Comparison of ENCODE assay signal across 8 mouse cellular contexts in the genomic region with DNA sequence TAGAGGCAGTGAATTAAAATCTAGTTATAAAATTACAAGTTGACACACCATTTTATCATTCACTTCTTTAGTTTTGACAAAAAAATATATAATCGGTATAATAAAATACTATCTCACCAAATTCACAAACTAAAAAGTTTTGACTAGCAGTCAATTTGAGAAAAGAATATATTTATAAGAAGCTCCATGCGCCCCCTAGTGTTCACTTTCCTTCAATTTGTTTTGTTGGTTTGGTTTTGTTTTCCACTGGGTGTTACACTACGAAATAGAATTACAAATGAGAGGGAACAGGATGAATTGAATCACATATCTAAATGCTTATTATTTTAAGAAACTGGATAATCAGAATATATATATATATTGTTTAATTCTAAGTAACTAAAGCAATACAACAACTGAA.
DNase-seq lines count a peak whose midpoint lies in the region; ATAC-seq lines count a peak whose summit lies in the region.

No protein-coding gene starts in this region.

- 35% methylated on average over 3 of the region's 3 CpGs for WGBS in midbrain, embryonic 11.5 days
- 32% methylated on average over 3 of the region's 3 CpGs for WGBS in midbrain, embryonic 16.5 days

- no peaks in the 10 kb centered on the region for H3K27me3 ChIP-seq in midbrain, embryonic 11.5 days (ENCODE audit: control insufficient read depth, insufficient read depth, low read length)
- H3K27me3 ChIP-seq in midbrain, embryonic 16.5 days (ENCODE audit: control insufficient read depth, insufficient read depth, low read depth, low read length), result no peaks in the 10 kb centered on the region

- no peak overlapping the region for H3K4me2 ChIP-seq in midbrain, embryonic 11.5 days
- H3K4me2 ChIP-seq in midbrain, embryonic 16.5 days (ENCODE audit: low read length), result no peak overlapping the region

- no peaks in the 10 kb centered on the region for H3K9me3 ChIP-seq in midbrain, embryonic 11.5 days (ENCODE audit: control insufficient read depth, low read length)
- H3K9me3 ChIP-seq in midbrain, embryonic 16.5 days (replicated peaks; ENCODE audit: control insufficient read depth, low read length, poor library complexity, severe bottlenecking), result no peaks in the 10 kb centered on the region

- DNase-seq in gastrocnemius, adult 18-20 months (ENCODE audit: low spot score), result peak; percentile 4
- no peak for DNase-seq in gastrocnemius, adult 8-10 months (ENCODE audit: low spot score in 2 of 2)
- peak; percentile 90 for DNase-seq in midbrain, embryonic 11.5 days (ENCODE audit: low spot score, missing footprints)
- peak; percentile 7 for DNase-seq in WW6 (ENCODE audit: low read depth, low spot score)
- DNase-seq in forelimb bud, embryonic 11.5 days (ENCODE audit: low read depth, low spot score), result peak; percentile 25
- peak; percentile 69 for DNase-seq in retina, postnatal 1 day
- DNase-seq in urinary bladder, postnatal 36 days (ENCODE audit: low spot score in 2 of 2), result no peak

- H3K4me1 ChIP-seq in midbrain, embryonic 11.5 days (ENCODE audit: control insufficient read depth, insufficient read depth, low read length), result no peaks in the 10 kb centered on the region
- H3K4me1 ChIP-seq in midbrain, embryonic 16.5 days (ENCODE audit: control insufficient read depth, insufficient read depth, low read length), result no peaks in the 10 kb centered on the region

- no peak overlapping the region for H3K4me3 ChIP-seq in midbrain, embryonic 11.5 days (ENCODE audit: low read depth, low read length)
- no peak overlapping the region for H3K4me3 ChIP-seq in midbrain, embryonic 16.5 days (ENCODE audit: low read depth, low read length)

- no peak for ATAC-seq in midbrain, embryonic 11.5 days (ENCODE audit: low FRiP score)
- ATAC-seq in midbrain, embryonic 16.5 days, result no peak

- no peak overlapping the region for H3K9ac ChIP-seq in midbrain, embryonic 11.5 days (ENCODE audit: low read length)
- H3K9ac ChIP-seq in midbrain, embryonic 16.5 days (ENCODE audit: low read depth, low read length), result no peak overlapping the region

- no peaks in the 10 kb centered on the region for H3K36me3 ChIP-seq in midbrain, embryonic 11.5 days (ENCODE audit: control insufficient read depth, insufficient read depth, low read length)
- H3K36me3 ChIP-seq in midbrain, embryonic 16.5 days (ENCODE audit: control insufficient read depth, insufficient read depth, low read length), result no peaks in the 10 kb centered on the region

- no peak overlapping the region for H3K27ac ChIP-seq in midbrain, embryonic 11.5 days (ENCODE audit: low read depth, low read length)
- no peak overlapping the region for H3K27ac ChIP-seq in midbrain, embryonic 16.5 days (ENCODE audit: low read length)

Comparison
In these comparisons a context has a peak if more than half of its experiments do, and no peak if none do; other contexts are left out.
1. DNase-seq: peak in gastrocnemius, adult 18-20 months (single experiment), midbrain, embryonic 11.5 days (single experiment), WW6 (single experiment), forelimb bud, embryonic 11.5 days (single experiment) and retina, postnatal 1 day (single experiment); none in gastrocnemius, adult 8-10 months (0 of 2) and urinary bladder, postnatal 36 days (0 of 2).